Mouse (Mus musculus) erythroblast, embryonic 14.5 days (primary cell): ENCODE results near the gene Kcnmb1.

ENCODE experiments used
- GATA1 ChIP-seq: IDR thresholded peaks from 2 replicates; pipeline ENCODE4 v1.6.1; 2012; ENCODE audit warnings: low read length, inconsistent platforms, mixed read lengths
- TAL1 ChIP-seq: IDR thresholded peaks from 3 replicates; pipeline ENCODE4 v1.6.1; 2012; ENCODE audit warnings: low read length, inconsistent platforms, mixed read lengths

DNA sequence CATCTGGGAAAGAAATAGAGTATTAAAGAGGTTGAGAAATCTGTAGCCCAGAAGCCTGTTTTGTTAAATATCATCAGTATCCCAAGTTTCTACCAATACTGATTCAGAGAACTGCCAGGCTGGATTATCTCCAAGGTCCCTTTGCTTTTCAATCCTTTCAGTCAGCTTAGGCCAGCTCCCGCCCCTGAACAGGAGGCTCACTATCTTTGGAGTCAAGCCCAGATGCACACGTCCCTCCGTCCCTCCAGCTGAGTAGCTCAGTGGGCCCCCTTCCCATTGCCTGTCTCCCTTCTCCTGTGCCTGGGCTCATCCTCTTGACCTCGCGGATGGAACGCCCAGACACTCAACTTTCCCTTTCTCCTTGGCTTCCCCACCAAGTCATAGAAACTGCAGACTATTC lies 35.5 kb upstream of the Kcnmb1 start:
- TF ChIP-seq GATA1 (no peak), TAL1 (no peak)
